Comparison of ENCODE assay signal across 8 mouse cellular contexts in genomic region chr19:7039841-7040636, GRCm38 (mm10). TPM values are rescaled to one million over a fixed set of nuclear protein-coding genes. Genes with fewer than 3 reads are reported as not detected.
DNase-seq lines count a peak whose midpoint lies in the region; ATAC-seq and TF ChIP-seq lines count a peak whose summit lies in the region.

Gene Stip1, minus strand, starts transcription at chr19:7039967.

- peak within 1 kb of the TSS; percentile 84 for H3K9ac ChIP-seq in hindbrain, postnatal 0 days (replicated peaks; ENCODE audit: low read length)

- DNase-seq in ZHBTc4 (ENCODE audit: low read depth, low spot score), result peak; percentile 100
- peak; percentile 100 for DNase-seq in gastrocnemius, adult 2 months
- peak; percentile 99 for DNase-seq in hindbrain, postnatal 0 days (ENCODE audit: low spot score)
- DNase-seq in left cerebral cortex, adult 2 months (ENCODE audit: extremely low spot score in 1 of 2, low spot score in 2 of 2), result peak; percentile 97 to 99
- peak; percentile 99 to 100 for DNase-seq in right cerebral cortex, adult 2 months (ENCODE audit: low spot score in 2 of 2)
- DNase-seq in urinary bladder, postnatal 14 days (ENCODE audit: low spot score), result peak; percentile 99

- H3K4me2 ChIP-seq in hindbrain, postnatal 0 days (ENCODE audit: low read depth, low read length), result peak within 1 kb of the TSS; percentile 78

- no peaks in the 10 kb centered on the region for H3K9me3 ChIP-seq in hindbrain, postnatal 0 days (ENCODE audit: low read length)

- H3K27ac ChIP-seq in gastrocnemius, adult 2 months, result peak within 1 kb of the TSS; percentile 98
- peak within 1 kb of the TSS; percentile 97 for H3K27ac ChIP-seq in hindbrain, postnatal 0 days
- H3K27ac ChIP-seq in left cerebral cortex, adult 2 months, result peak within 1 kb of the TSS; percentile 98

- TF ChIP-seq CTCF in gastrocnemius, adult 2 months (IDR thresholded peaks at IDR 0.05), result peak; percentile 56
- TF ChIP-seq CTCF in hindbrain, postnatal 0 days (IDR thresholded peaks at IDR 0.05; ENCODE audit: low read depth), result peak; percentile 64
- TF ChIP-seq CTCF in left cerebral cortex, adult 2 months (IDR thresholded peaks at IDR 0.05), result peak; percentile 40

- intact Hi-C loops in gastrocnemius, adult 2 months (cut with DNase I), result loop anchor here (2.0 kb wide), 1 partner anchor 43 kb away; the partner anchor contains the start of genes Nudt22 and Trpt1
- intact Hi-C loops in left cerebral cortex, adult 2 months (cut with DNase I), result loop anchor here (5.0 kb wide), 1 partner anchor 118 kb away; the partner anchor contains the start of gene Esrra

- H3K27me3 ChIP-seq in hindbrain, postnatal 0 days (ENCODE audit: insufficient read depth, low read length), result no peaks in the 10 kb centered on the region

- WGBS in hindbrain, postnatal 0 days, result under 1% methylated on average over 49 of the region's 49 CpGs

- 0 out of 2 replicates have a peak, but pooled peaks cover 3% of the 10 kb centered on the region for H3K36me3 ChIP-seq in hindbrain, postnatal 0 days (ENCODE audit: insufficient read depth, low read length)

- ATAC-seq in common myeloid progenitor, adult 5-6 weeks (replicated peaks; ENCODE audit: low read depth, poor library complexity, severe bottlenecking), result peak; percentile 96
- ATAC-seq in hindbrain, postnatal 0 days, result peak; percentile 100
- peak; percentile 97 for ATAC-seq in megakaryocyte, adult 5-6 weeks (ENCODE audit: poor library complexity, severe bottlenecking)

- peaks cover 7% of the 10 kb centered on the region; the same call in 1 of the 2 replicates for H3K4me1 ChIP-seq in hindbrain, postnatal 0 days (ENCODE audit: insufficient read depth, low read length)

- H3K4me3 ChIP-seq in gastrocnemius, adult 2 months, result peak within 1 kb of the TSS; percentile 97
- peak within 1 kb of the TSS; percentile 63 for H3K4me3 ChIP-seq in hindbrain, postnatal 0 days (ENCODE audit: low read length)
- H3K4me3 ChIP-seq in left cerebral cortex, adult 2 months, result peak within 1 kb of the TSS; percentile 88

RNA-seq across cellular contexts. Expression of gene Stip1, which starts in this region (rescaled TPM):
- total RNA-seq in common myeloid progenitor, adult 5-6 weeks (2017), result 244 and 257 TPM in 2 replicates
- 100 to 1,000 TPM in 1 of 2 experiments, 10 to 100 TPM in 1; 89.9 to 125 TPM for total RNA-seq in gastrocnemius, adult 2 months (2021)
- total RNA-seq in hindbrain, postnatal 0 days (2014; rRNA removed), result 87.3 and 89.0 TPM in 2 replicates
- polyA plus RNA-seq in hindbrain, postnatal 0 days (2015; fragmentation: Nextera tagmentation; extraction: Ambion mirVana), result 146 and 151 TPM in 2 replicates
- total RNA-seq in left cerebral cortex, adult 2 months (2021), result 100 to 1,000 TPM; 198 to 205 TPM
- total RNA-seq in megakaryocyte, adult 5-6 weeks (2015), result 90.4 and 95.8 TPM in 2 replicates
- 102 and 115 TPM in 2 replicates for total RNA-seq in megakaryocyte, adult 5-6 weeks (2017)

Comparison
In these comparisons a context has a peak if more than half of its experiments do, and no peak if none do; other contexts are left out.
1. Peak in every context shown above with its lines: DNase-seq, ATAC-seq, H3K4me3 ChIP-seq and H3K27ac ChIP-seq.